Mouse (Mus musculus) right cerebral cortex, postnatal 36 days (tissue): ENCODE results near the gene Eif4g3.

Source experiments
- DNase-seq, 2 experiments: peaks; one replicate each; pipeline ENCODE4 v3.0.0; 2022; ENCODE audit warnings: low spot score in 2 of 2, mixed read lengths in 1 of 2

The Eif4g3 gene

DNA sequence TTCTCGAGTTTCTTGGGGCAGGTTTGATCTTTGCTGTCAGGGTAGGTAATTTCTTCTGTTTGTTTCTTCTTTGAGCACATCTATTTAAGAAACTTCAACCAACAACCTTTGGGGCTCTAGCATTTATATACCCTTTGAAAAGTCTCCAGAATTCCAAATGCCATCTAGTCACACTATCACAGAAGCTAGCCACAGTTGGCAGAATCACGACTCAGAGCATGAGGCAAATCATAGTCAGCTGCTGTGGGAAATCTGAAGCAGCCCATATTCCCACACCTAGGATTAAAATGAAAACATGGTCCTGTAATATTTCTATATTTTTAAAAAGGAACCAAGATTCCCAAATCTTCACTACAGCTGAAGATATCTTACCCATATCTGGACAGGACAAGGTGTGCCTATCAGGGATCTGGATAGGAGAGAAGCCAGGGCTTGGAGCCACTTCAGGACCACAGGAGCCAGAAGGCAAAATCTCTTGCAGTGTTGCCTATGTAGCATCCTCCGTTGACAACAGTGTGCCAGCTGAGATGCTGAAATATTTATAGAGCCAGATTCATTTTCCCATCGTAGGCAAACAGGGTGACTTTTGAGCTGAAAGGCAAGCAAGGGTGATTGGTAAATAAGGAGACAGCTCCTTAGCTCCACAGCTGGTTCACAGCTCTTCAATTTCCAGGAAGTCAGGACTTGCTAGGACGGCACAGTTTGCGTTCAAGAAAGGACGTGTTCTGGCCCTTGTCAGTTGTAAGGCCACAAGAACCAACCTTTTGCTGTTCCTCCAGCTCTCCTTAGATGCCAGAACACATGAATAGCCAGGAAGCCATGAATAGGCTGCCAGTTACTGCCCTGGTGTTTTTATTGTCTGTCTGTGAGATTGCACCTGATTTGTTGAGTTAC, 70.8 kb downstream of the Eif4g3 start:
- no peak for DNase-seq

DNA sequence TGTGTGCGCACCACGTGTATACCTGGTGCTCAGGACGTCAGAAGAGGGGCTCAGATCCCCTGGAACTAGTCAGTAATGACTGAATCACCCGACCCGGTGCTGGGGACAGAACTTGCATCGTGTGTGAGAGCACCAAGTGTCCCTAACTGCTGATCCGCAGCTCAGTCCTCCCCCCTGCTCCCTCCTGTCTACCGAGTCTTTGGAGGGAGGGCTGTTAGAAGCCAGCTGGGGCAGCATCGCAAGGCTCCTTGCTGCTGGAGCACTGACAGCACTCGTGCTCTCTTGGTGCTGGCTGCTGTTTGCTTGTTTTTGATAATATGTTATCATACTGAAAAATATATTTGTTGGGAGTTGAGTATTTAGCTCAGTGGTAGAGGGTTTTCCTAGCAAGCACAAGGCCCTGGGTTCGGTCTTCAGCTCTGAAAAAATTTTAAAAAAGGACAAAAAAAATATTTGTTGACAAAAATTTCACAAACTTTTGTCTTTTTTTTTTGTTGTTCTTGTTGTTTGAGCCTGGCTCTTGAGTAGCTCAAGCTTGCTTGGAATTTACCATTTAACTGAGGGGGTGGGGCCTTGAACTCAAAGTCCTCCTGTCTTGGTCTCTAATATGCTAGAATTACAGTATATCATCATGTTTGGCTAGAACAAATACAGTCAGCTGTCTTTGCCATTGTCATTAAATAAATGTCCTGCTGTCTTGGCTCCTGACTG, 72.2 kb downstream of the Eif4g3 start:
- DNase-seq, result no peak

DNA sequence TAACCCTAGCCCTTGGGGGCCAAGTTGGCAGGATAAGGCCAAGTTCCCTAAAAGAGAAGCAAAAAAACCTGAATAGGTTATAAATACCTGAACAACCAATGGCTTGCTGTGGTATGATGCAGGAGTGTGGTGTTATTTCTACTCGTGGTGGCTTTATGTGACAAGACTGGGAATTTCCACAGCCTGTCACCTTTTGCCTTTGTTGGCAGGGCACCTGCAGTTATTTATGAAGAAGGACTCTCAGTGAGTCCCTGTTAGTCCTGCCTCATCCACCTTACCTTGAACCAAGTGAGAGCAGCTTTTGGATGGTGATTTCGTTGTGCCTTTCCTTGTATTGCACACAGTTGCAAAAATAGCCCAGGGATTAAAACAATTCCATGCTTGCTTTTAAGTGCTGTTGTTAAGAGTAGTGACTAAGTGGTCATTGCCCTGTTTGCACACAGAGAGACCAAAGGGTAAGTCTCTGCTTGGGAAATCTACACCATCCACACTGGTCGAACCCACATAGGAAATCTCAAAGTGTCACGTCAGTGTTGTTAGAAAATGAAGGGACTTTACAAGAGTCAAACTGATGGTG, 72.9 kb downstream of the Eif4g3 start:
- DNase-seq, result no peak

DNA sequence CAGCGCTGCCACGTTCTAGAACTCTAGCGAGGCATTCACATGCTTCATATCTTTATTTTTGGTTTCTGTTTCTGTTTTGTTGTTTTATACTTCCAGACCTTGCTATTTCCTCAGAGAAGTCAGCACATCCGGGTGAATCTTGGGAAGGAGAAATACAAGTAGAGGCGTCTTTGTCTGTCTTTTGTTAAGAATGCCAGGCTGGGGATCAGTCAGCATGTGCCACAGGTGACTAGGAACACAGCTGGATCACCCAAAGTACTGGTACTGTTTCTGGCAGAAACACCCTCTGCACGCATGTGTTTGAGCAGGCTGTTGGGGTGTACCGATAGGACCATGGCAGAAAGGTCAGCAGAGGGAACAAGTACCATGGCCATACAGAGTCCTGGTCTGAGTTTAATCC, 73.6 kb downstream of the Eif4g3 start:
- no peak for DNase-seq

DNA sequence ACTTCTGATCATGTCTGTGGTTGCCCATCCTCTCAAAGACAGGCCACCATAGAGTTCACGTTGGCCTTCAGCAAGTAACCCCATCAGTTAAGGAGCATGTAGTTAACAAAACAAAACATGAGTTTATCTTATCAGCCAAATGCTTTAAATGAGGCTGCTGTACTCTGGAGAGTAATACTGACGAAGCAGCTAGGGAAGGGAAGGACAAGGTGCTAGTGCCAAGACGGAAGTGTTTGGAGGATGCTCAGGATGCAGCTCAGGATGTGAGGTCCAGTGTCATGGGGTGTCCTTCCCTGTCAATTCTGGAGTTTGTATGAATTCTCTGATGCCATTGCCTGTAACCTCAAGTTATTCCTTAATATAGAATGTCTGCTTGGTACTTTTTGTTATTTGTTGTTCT, 75.0 kb downstream of the Eif4g3 start:
- no peak for DNase-seq

DNA sequence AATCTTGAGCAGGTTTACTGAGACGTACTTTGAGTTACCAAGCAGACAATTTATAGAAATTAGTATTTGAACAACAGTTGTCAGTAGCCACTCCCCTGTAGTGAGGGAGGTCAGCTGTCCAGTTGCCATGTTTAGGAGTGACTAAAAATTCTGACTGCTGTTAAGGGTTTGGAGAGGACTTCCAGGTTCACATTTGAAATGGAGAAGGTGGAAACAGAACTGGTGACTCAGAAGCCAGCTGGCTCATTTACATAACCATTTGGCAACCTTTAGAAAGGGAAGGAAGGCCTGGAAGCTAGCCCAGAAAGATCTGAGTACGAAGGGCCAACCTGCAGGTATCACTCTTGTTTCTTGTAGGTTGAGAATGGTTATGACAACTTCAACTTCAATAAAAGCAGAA, 75.8 kb downstream of the Eif4g3 start:
- DNase-seq, result peak; percentile 62 to 71

DNA sequence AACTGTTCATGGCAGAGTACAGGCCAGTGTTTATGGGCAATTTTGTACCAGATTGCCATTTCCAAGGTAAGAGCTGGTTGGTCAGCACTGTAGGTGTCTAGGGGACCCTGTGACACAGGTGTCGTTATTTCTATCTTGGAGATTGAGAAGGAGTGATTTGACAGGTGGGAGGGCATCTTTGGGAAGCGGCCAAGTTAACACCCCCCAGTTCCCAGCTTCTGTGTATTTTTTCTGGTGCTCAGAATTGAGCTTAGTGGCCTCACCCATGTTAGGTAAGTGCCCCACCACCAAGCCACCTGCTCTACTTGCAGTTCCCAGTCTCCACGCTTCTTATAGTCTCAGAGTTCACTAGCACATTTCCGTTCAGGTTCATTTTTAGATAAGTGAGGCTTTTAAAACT, 76.5 kb downstream of the Eif4g3 start:
- DNase-seq, result no peak

DNA sequence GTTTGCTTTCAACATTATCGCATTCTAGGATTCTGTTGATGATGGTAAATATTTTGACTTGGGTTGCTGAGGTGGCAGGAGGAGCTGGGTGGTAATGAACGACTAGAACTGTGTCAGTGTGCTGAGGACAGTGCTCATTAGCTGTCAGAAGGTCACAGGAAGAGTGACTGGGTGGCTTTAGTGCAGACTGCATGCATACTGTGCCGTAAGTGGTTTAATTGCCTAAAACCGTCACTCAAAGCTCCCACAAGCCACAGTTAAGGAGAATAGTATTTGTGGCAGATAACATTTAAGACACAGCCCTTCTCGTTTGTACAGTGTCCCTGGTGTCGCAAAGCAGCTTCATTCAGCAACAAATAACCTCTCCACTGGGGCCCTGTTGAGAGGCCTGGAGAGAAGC, 78.7 kb downstream of the Eif4g3 start:
- DNase-seq, result no peak

DNA sequence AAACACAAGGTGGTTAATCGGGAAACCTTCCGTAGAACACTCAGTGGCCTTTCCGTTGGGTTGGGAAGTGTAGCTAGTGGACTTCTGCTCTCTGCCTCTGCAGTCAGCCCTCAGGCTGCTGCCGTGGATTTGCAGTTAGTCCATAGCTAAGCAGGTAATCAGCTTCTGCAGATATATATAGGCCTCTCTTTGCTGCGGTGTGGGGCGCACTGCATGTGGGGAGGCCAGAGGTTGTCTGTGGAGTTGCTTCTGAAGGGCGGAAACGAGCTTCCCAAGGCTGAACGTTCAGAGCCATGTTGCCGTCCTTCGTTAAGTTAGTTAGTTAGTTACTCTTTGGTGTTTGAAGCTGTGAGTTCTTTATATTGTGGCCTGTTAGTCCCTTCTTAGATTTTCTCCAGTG, 80.3 kb downstream of the Eif4g3 start:
- DNase-seq, result no peak

DNA sequence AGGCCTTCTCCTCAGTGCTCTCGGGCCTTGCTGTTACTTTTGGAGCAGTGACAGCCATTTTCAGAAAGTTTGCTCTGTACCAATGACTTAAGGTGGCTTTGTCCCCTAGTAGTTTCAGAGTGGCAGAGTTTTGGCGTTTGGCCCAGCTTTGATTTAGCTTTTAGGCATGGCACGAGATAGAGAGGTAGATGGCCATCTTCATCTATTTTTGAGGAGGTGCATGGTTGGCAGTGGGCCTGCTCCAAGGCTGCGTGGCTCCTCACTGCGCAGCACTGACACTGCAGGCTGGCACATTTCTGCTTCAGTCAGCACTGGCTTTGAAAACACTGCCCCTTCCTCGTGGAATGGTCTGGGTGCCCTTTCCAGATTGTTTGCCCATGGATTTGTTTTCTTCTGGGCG, 80.7 kb downstream of the Eif4g3 start:
- no peak for DNase-seq

DNA sequence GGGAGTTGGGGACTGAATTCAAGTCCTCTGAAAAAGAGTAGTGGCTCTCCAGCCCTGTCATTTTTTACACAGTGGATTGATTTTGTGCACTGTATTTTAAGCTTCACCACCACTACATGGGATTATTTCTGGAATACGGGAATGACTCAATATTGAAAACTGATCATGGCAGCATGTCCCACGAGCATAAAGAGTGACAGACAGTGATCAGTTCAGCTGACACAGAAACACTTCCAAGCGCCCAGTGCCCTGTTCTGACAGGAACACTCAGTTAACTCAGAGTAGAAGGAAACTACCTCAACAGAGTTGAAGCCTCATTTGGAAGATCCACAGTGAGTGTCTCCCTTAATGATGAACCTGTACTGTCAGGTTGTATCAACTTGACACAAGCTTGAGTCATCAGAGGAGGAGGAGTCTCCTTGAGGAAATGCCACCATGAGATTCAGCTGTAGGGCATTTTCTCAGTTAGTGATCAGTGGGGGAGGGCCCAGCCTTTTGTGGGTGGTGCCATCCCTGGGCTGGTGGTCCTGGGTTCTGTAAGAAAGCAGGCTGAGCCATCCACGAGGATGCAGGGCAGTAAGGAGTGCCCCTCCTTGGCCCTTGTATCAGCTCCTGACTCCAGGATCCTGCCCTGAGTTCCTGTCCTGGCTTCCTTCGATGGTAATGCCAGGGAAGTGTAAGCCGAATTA, 82.2 kb downstream of the Eif4g3 start:
- no peak for DNase-seq

DNA sequence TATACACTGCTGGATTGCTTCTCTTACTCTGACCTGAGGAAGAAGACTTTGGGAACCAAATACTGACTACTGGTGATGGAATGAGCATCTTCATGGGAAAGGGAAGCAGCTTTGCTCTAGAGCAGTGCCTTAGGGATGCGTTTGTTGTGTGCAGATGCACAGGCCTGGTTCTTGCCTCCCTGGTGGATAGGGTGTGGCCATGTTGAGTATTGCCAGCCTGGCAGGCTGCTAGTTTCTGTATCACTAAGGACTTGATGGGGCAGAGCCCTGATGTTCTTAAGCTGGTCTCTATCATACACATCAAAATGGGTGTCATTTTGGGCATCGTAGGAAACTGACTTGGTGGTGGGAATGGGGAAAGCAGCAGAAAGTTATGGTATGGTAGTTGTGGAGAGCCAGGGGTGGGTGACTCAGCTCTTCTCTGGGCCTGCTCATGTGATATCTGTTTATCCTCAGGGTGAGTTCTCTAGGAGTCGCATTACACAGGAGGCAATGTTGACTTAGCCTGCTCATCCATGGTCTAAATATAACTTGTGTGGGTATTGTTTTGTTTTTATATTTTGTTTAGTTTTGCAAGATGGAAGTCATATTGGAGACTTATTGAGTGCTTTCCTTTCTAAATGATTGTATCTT, 85.0 kb downstream of the Eif4g3 start:
- no peak for DNase-seq

DNA sequence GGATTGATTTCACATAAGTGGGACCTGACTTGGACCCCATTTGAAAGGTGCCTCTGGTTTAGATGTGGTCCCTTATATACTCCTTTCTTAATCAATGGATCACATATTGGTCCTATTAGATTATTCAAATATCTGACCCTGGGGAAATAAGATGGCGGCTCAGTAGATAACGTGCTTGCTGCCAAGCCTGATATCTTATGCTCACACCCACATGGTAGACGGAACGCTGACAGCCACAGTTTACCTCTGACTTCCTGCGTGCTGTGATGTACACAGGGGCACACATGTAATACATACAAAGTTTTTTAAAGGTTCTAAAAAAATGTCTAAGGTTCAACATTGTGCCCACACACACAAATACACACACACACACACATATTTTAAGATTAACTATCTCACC, 86.4 kb downstream of the Eif4g3 start:
- DNase-seq, result no peak

DNA sequence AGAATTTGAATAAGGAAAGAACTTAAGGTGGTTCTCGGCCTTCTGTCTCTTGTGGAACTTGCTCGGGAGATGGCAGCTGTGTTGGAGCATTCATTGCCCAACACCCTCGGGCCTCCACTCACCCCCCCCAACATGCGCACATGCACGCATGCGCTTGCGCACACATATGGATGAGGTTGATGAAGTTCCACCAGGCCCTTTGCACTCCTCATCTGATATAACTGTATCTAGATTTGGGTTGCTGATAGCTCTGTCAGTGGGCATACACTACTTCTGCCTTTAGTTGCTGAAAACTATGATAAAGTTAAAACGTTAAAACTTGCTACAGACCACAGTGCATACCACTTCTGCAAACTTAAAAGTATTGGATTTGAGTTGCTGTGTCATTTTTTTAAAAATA, 89.6 kb downstream of the Eif4g3 start:
- DNase-seq, result no peak

DNA sequence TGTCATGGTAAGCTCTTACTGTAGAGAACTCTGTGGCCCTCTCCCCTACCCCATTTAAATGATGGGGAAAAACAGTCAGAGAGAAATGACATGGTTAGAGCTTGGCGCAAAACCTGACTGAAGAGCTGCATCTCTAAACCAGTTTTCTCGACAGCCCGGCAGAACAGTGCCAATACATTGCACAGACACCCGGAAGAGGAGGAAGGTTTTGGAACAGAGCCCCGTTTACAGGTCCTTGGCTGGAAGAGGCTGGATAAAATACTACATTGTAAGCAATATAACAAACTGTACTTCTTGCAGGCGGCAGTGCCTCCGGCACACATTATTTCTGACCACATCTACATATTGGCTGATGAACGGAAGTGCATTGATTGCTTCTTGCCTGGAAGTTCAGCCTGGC, 91.3 kb downstream of the Eif4g3 start:
- DNase-seq, result no peak

DNA sequence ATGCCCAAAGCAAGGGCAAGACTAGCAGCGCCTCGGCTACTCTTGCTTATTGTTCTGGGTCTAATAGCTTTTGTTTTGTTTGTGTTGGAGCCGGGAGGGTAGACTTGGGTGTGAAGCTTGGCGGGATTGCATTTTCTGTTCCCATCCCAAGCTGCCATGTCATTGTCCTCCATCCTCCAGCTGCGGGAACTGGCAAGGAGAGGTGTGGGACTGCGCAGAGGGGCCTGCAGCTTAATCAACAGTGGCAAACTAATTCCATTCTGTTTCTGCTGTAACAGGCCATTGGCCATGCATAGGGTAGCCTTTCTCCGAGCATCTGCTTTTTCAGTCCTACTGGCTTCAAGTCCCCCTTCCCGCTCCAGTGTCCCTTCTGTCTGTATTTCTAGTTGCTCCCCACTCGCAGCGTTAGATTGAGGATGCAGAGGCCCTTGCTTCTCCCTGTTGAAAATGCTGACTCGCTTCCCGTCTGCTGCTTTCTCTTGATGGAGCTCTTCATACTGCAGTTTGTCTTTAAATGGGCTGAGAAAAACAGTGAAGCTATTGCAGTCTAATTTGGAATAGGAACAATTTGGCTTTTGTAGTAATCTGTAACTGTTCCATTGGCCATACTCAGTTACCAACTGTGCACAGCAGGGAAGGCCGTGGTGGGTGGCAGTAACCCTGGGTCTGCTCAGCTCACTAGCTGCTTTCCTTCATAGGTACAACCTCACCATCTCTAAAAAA, 92.2 kb downstream of the Eif4g3 start:
- DNase-seq, result no peak

DNA sequence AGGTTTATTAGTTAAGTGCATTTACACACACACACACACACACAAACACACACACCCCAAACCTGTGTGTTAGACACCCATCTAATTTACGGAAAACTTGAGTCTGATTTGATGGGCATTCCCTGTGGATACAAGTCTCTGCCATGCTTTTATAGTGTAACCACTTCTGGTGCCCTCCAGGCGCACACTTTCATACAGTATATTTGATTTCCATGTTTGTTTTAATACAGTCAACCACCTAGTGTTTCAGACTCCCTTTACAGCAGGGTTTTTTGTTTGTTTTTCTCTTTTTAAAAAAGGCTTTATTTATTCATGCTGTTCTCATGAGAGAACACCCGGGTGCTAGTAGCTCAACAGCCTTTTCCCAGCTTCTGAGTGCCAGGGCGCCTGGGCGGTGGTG, 94.1 kb downstream of the Eif4g3 start:
- DNase-seq, result no peak

DNA sequence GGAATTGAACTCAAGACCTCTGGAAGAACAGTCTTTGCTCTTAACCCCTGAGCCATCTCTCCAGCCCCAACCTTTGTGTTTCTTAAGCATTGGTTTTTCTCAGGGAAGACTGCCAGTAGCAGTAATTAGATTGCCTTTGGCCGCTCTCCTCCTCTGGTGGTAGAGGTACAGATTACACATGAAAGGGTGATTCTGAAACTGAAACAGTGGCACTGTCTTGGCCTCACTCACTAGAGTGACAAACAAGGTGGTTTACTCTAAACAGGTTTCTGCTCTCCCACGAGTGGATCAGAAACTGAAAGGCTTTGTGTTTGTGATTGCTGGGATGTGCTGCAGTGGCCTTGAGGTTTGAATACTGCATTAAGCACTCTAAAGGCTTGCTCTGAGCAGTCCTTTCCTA, 96.7 kb downstream of the Eif4g3 start:
- no peak for DNase-seq

DNA sequence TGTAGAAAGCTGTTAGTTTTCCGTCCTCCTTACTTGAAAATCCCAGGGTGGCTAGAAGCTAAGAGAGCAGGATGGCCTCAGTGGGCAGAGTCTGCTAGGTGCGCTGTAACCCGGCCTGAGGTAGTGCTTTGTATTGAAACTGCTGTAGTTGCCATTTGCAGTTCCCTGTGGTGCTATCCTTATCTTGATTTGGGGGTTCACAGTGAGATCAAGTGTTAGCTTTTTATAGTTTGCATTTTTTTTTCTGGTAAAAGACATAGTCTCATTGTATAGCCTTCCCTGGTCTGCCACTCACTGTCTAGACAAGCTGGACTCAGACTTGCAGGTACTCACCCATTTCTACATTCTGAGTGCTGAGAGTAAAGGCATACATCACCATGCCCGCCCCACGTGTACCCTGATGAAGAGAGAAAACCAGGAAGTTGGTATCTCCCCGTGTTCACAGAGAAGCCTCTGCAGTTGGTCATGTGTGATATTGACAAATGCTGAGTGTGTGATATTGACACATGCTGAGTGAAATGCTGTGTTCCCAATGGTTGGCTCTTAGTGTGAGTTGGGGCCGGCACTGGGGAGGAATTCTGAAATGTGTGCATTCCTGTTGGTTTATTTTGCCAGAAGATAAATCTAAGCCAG, 98.9 kb downstream of the Eif4g3 start:
- no peak for DNase-seq

DNA sequence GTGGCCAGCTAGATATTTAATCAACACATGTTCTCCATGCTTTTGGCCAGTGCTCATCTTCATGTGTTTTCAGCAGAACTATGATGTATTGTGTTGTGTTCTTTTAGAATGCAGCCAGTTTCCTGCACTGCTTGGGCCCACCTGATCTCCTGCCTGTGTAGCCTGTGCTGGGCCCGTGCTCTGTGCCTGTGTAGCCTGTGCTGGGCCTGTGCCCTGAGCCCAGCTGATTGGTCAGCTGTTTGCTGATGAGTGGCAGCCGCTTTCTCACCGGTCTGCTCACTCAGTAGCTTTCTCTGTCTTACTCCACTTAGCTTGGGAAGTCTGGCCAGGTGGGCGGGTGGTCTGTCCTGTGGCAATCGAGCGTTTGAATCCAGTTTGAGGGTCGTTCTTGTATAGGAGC, 107.6 kb downstream of the Eif4g3 start:
- no peak for DNase-seq

DNA sequence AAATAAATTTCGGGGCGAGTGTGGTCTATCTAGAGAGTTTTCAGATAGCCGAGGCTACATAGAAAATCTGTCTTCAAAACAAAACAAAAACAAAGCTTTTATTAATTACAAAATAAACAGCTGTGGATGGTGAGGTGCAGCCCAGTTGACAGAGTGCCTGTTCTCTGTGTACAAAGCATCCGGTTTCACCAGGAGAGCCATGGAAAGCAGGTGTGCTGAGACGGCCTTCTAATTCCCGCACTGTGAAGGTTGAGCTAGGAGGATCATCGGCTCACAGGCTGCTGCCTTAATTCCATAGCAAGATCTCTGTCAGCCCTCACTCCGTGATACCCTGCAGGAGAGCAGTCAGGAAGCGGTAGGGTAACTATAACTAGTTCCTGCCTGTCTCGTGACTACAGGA, 109.0 kb downstream of the Eif4g3 start:
- DNase-seq, result no peak
